Mouse (Mus musculus): ENCODE results near the gene Rnf208. TPM values are rescaled to one million over a fixed set of nuclear protein-coding genes. Genes with fewer than 3 reads are reported as not detected.

Gene Rnf208
- 25.3 and 26.0 TPM in 2 replicates for polyA plus RNA-seq (2012; rRNA removed)

GRCm38 (mm10) chr2:25242101-25242506 lies at the start of gene Rnf208, which contains the start of gene Cysrt1:
Rnf208 (plus strand) TSS chr2:25242255.
Cysrt1 (minus strand) TSS chr2:25242452.

GRCm38 (mm10) chr2:25196172-25196954 lies 45.7 kb upstream of the Rnf208 start, which contains the start of gene Tor4a:
Tor4a (minus strand) TSS chr2:25196886.

GRCm38 (mm10) chr2:25211121-25211670 lies 30.9 kb upstream of the Rnf208 start, which contains the start of gene Nelfb:
Nelfb (minus strand) TSS chr2:25211489.

GRCm38 (mm10) chr2:25214444-25214843 lies 27.6 kb upstream of the Rnf208 start, which contains the start of gene Stpg3:
Stpg3 (minus strand) TSS chr2:25214637.

GRCm38 (mm10) chr2:25218445-25218844 lies 23.6 kb upstream of the Rnf208 start, which contains the start of gene Fam166a:
Fam166a (plus strand) TSS chr2:25218745.

GRCm38 (mm10) chr2:25224492-25224765 lies 17.6 kb upstream of the Rnf208 start, which contains the start of gene Tubb4b:
Tubb4b (minus strand) TSS chr2:25224702.

GRCm38 (mm10) chr2:25234050-25234449 lies 8.0 kb upstream of the Rnf208 start, which contains the start of gene Slc34a3:
Slc34a3 (minus strand) TSS chr2:25234364.

GRCm38 (mm10) chr2:25236614-25237013 lies 5.4 kb upstream of the Rnf208 start, which contains the start of gene Rnf224:
Rnf224 (minus strand) TSS chr2:25236787.

GRCm38 (mm10) chr2:25246183-25247072 lies 4.4 kb downstream of the Rnf208 start, which contains the start of gene AL732309.1:
AL732309.1 (minus strand) TSS chr2:25246863.

GRCm38 (mm10) chr2:25255284-25255779 lies 13.3 kb downstream of the Rnf208 start, which contains the start of gene Tmem203:
Tmem203 (plus strand) TSS chr2:25255439.

GRCm38 (mm10) chr2:25262291-25262767 lies 20.3 kb downstream of the Rnf208 start, which contains the start of gene Tprn:
Tprn (plus strand) TSS chr2:25262618.

GRCm38 (mm10) chr2:25271827-25272511 lies 29.9 kb downstream of the Rnf208 start, which contains the start of the genes Ssna1 and Anapc2:
Ssna1 (minus strand) TSS chr2:25272438.
Anapc2 (plus strand) TSS chr2:25272478.

GRCm38 (mm10) chr2:25287927-25288649 lies 46.0 kb downstream of the Rnf208 start, which contains the start of gene Tmem210:
Tmem210 (plus strand) TSS chr2:25288145.

GRCm38 (mm10) chr2:25289651-25290050 lies 47.6 kb downstream of the Rnf208 start, which contains the start of gene Lrrc26:
Lrrc26 (plus strand) TSS chr2:25289915.

Other genes starting within 250 kb of the Rnf208 start
- 88.4 and 93.5 TPM in 2 replicates for gene Nsmf, start 187.9 kb upstream of the Rnf208 start, polyA plus RNA-seq (2012; rRNA removed)
- gene Entpd8, start 162.0 kb upstream of the Rnf208 start, polyA plus RNA-seq (2012; rRNA removed) = 0.06 and 0.11 TPM in 2 replicates
- gene Noxa1, start 147.1 kb upstream of the Rnf208 start, polyA plus RNA-seq (2012; rRNA removed) = 0.10 and 0.18 TPM in 2 replicates
- gene Nrarp, start 61.5 kb upstream of the Rnf208 start, polyA plus RNA-seq (2012; rRNA removed) = 61.4 and 82.9 TPM in 2 replicates
- gene Tor4a, start 45.4 kb upstream of the Rnf208 start, polyA plus RNA-seq (2012; rRNA removed) = 1.9 and 2.3 TPM in 2 replicates
- 76.7 and 116 TPM in 2 replicates for gene Nelfb, start 30.8 kb upstream of the Rnf208 start, polyA plus RNA-seq (2012; rRNA removed)
- not detected in 2 replicates for gene Stpg3, start 27.6 kb upstream of the Rnf208 start, polyA plus RNA-seq (2012; rRNA removed)
- gene Fam166a, start 23.5 kb upstream of the Rnf208 start, polyA plus RNA-seq (2012; rRNA removed) = 0.14 TPM in 1 of 2 replicates, not detected in the other
- gene Tubb4b, start 17.6 kb upstream of the Rnf208 start, polyA plus RNA-seq (2012; rRNA removed) = 438 and 534 TPM in 2 replicates
- gene Slc34a3, start 7.9 kb upstream of the Rnf208 start, polyA plus RNA-seq (2012; rRNA removed) = 0.04 TPM in 1 of 2 replicates, not detected in the other
- gene Rnf224, start 5.5 kb upstream of the Rnf208 start, polyA plus RNA-seq (2012; rRNA removed) = 0.02 TPM in 1 of 2 replicates, not detected in the other
- gene Cysrt1, start 197 bp downstream of the Rnf208 start, polyA plus RNA-seq (2012; rRNA removed) = 0.16 TPM in 1 of 2 replicates, not detected in the other
- 8.1 and 14.5 TPM in 2 replicates for gene AL732309.1, start 4.6 kb downstream of the Rnf208 start, polyA plus RNA-seq (2012; rRNA removed)
- gene Tmem203, start 13.2 kb downstream of the Rnf208 start, polyA plus RNA-seq (2012; rRNA removed) = 22.0 and 23.7 TPM in 2 replicates
- 4.1 and 4.2 TPM in 2 replicates for gene Tprn, start 20.4 kb downstream of the Rnf208 start, polyA plus RNA-seq (2012; rRNA removed)
- 131 and 133 TPM in 2 replicates for gene Ssna1, start 30.2 kb downstream of the Rnf208 start, polyA plus RNA-seq (2012; rRNA removed)
- gene Anapc2, start 30.2 kb downstream of the Rnf208 start, polyA plus RNA-seq (2012; rRNA removed) = 106 and 109 TPM in 2 replicates
- gene Tmem210, start 45.9 kb downstream of the Rnf208 start, polyA plus RNA-seq (2012; rRNA removed) = not detected in 2 replicates
- not detected in 2 replicates for gene Lrrc26, start 47.7 kb downstream of the Rnf208 start, polyA plus RNA-seq (2012; rRNA removed)
- gene Grin1, start 76.9 kb downstream of the Rnf208 start, polyA plus RNA-seq (2012; rRNA removed) = 1.6 and 2.0 TPM in 2 replicates
- gene Man1b1, start 90.1 kb downstream of the Rnf208 start, polyA plus RNA-seq (2012; rRNA removed) = 29.2 and 34.9 TPM in 2 replicates
- 22.1 and 29.3 TPM in 2 replicates for gene Dpp7, start 114.1 kb downstream of the Rnf208 start, polyA plus RNA-seq (2012; rRNA removed)
- 2.9 and 5.3 TPM in 2 replicates for gene Uap1l1, start 123.4 kb downstream of the Rnf208 start, polyA plus RNA-seq (2012; rRNA removed)
- gene Sapcd2, start 130.1 kb downstream of the Rnf208 start, polyA plus RNA-seq (2012; rRNA removed) = 64.9 and 72.9 TPM in 2 replicates
- 0.11 and 0.17 TPM in 2 replicates for gene Entpd2, start 153.6 kb downstream of the Rnf208 start, polyA plus RNA-seq (2012; rRNA removed)
- 146 and 170 TPM in 2 replicates for gene Npdc1, start 157.1 kb downstream of the Rnf208 start, polyA plus RNA-seq (2012; rRNA removed)
- 0.06 and 0.31 TPM in 2 replicates for gene Fut7, start 181.0 kb downstream of the Rnf208 start, polyA plus RNA-seq (2012; rRNA removed)
- gene Abca2, start 186.4 kb downstream of the Rnf208 start, polyA plus RNA-seq (2012; rRNA removed) = 15.7 and 15.9 TPM in 2 replicates
- 0.16 and 0.36 TPM in 2 replicates for gene Clic3, start 214.6 kb downstream of the Rnf208 start, polyA plus RNA-seq (2012; rRNA removed)
- 23.7 and 35.7 TPM in 2 replicates for gene Paxx, start 218.8 kb downstream of the Rnf208 start, polyA plus RNA-seq (2012; rRNA removed)
- 0.34 and 0.41 TPM in 2 replicates for gene Ptgds, start 227.8 kb downstream of the Rnf208 start, polyA plus RNA-seq (2012; rRNA removed)

Data from central nervous system, embryonic 11.5 days (tissue).